Mouse (Mus musculus) liver, embryonic 14.5 days (tissue): ENCODE measurements at regions not wholly inside any gene's neighbourhood (a gene's known extent, or its start where the extent isn't known, plus 50 kb on each side); places are given as distances from the start of the nearest gene placed in this dataset.

Experiments
- ATAC-seq: fragments of 200-750 bp; cut with Nextera tagmentation; 2 replicates; pipeline ENCODE4 v1.8.0; 2017; ENCODE audit warnings: moderate number of reproducible peaks, mild to moderate bottlenecking, moderate library complexity; ENCODE audit not compliant: insufficient read depth
- DNase-seq, 3 experiments: peaks; one replicate each; pipeline ENCODE4 v3.0.0-alpha.2; 2012 to 2013; ENCODE audit warnings: low read depth in 3 of 3, low spot score in 3 of 3
- H3K27ac ChIP-seq: fragments of 300-500 bp; sonication (generic); 2 replicates; pipeline ENCODE4 v1.5.1; 2014; ENCODE audit warnings: moderate library complexity, mild to moderate bottlenecking, control low read depth, inconsistent platforms
- H3K27me3 ChIP-seq: fragments of 300-500 bp; sonication (generic); 2 replicates; pipeline ENCODE4 v1.6.1; 2014; ENCODE audit warnings: mild to moderate bottlenecking, low read length, moderate library complexity; ENCODE audit not compliant: control insufficient read depth, insufficient read depth
- H3K36me3 ChIP-seq: fragments of 300-500 bp; sonication (generic); replicated peaks from 2 replicates; pipeline ENCODE4 v1.6.1; 2014; ENCODE audit warnings: low read depth; ENCODE audit not compliant: control insufficient read depth, insufficient read depth
- H3K4me1 ChIP-seq, 2 experiments: fragments of 200-500 bp in 1 of 2; fragments of 300-500 bp in 1 of 2; sonication (generic) in 1 of 2; replicated peaks; 2 replicates each; pipeline ENCODE4 v1.6.1; 2012 to 2014; ENCODE audit warnings: antibody characterized with exemption in 1 of 2, inconsistent platforms in 1 of 2, low read length in 1 of 2; ENCODE audit not compliant: control insufficient read depth in 2 of 2, insufficient read depth in 2 of 2
- H3K4me2 ChIP-seq: fragments of 300-500 bp; sonication (generic); 2 replicates; pipeline ENCODE4 v1.6.1; 2014; ENCODE audit warnings: low read depth, mild to moderate bottlenecking, control low read depth, moderate library complexity
- H3K4me3 ChIP-seq, 2 experiments: fragments of 200-500 bp in 1 of 2; fragments of 300-500 bp in 1 of 2; sonication (generic) in 1 of 2; 2 replicates each; pipeline ENCODE4 v1.5.1; 2012 to 2014; ENCODE audit warnings: low read depth in 2 of 2, low read length in 2 of 2, mild to moderate bottlenecking in 2 of 2, control low read depth in 1 of 2, inconsistent platforms in 1 of 2, moderate library complexity in 1 of 2; ENCODE audit not compliant: insufficient read depth in 1 of 2
- H3K9ac ChIP-seq: fragments of 300-500 bp; sonication (generic); replicated peaks from 2 replicates; pipeline ENCODE4 v1.6.1; 2014; ENCODE audit warnings: mild to moderate bottlenecking, control low read depth, moderate library complexity
- H3K9me3 ChIP-seq: fragments of 300-500 bp; sonication (generic); 2 replicates; pipeline ENCODE4 v1.6.1; 2016; ENCODE audit warnings: low read length, mixed read lengths; ENCODE audit not compliant: control insufficient read depth
- CTCF ChIP-seq: IDR thresholded peaks from 2 replicates; pipeline ENCODE4 v1.5.1; 2016; ENCODE audit warnings: antibody characterized with exemption, low read depth, control low read depth
- EP300 ChIP-seq: IDR thresholded peaks from 2 replicates; pipeline ENCODE4 v1.6.1; 2016; ENCODE audit warnings: antibody characterized with exemption, low read depth
- WGBS: fragments of 180-500 bp; shearing (Covaris S2); extraction: QIAGEN DNeasy Blood & Tissue Kit; methylation state at CpG from one replicate; pipeline ENCODE4 v1.1.7; 2014; ENCODE audit not compliant: insufficient replicate concordance; 5-methylcytosine and 5-hydroxymethylcytosine counted together

DNA sequence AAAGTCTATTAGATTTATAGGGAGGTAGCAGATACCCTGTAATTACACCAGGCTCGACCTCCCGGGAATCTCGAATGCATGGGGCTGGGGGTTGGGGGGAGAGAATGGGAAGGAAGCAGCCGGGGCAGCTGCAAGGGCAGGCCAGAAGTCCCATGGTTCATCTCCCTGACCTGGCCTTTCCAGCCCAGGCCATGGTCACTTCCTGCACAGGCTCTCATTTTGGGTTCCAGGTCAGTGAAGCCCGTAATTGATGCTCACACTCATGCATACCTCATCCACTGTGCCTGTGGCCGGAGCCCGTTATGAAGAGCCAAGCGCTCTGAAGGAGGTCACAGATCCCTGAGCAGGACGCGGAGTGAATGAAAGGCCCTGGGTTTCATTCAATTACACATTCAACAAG, 83.8 kb downstream of the 3100002H09Rik start:
- DNase-seq (no peak), ATAC-seq (no peak)
- no peaks in the 10 kb centered on the region for H3K36me3 ChIP-seq
- H3K27ac ChIP-seq: no peak overlapping the region
- no peaks in the 10 kb centered on the region for H3K9me3 ChIP-seq
- 63% methylated on average over 10 of the region's 10 CpGs for WGBS
- TF ChIP-seq EP300: no peak
- no peak for TF ChIP-seq CTCF
- H3K4me2 ChIP-seq: no peak overlapping the region
- H3K27me3 ChIP-seq: no peaks in the 10 kb centered on the region
- H3K4me1 ChIP-seq: no peaks in the 10 kb centered on the region
- no peak overlapping the region for H3K9ac ChIP-seq
- H3K4me3 ChIP-seq: no peak overlapping the region

GRCm38 (mm10) chr4:124526362-124526761, 84.2 kb downstream of the 3100002H09Rik start:
- Histone ChIP-seq H3K4me1 (no peaks in the 10 kb centered on the region), H3K9ac (no peak overlapping the region), H3K4me2 (no peak overlapping the region), H3K9me3 (no peaks in the 10 kb centered on the region), H3K27me3 (no peaks in the 10 kb centered on the region), H3K36me3 (no peaks in the 10 kb centered on the region), H3K4me3 (no peak overlapping the region), H3K27ac (no peak overlapping the region)
- 58% methylated on average over 9 of the region's 9 CpGs for WGBS
- no peak for TF ChIP-seq CTCF
- DNase-seq (no peak), ATAC-seq (no peak)

DNA sequence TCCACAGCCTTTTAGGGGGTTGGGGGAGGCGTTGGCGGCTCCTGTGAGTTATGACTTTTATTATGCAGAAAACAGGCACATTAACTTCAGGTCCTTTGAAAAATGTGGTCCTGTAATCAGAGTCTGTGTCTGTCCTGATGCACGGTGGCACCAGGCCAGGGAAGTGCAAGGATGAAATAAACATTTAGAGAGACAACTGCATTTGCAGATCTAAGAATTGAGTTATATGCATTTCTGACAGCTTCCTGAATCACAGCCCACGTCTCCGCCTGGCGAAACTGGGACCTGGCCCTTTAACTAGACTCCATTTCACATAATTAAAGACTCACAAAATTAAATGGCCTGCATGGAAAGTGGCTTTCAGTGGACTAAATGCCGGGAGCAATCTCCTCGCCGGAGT, 90.3 kb downstream of the 3100002H09Rik start:
- Histone ChIP-seq H3K27me3 (no peaks in the 10 kb centered on the region), H3K4me3 (no peak overlapping the region), H3K9me3 (no peaks in the 10 kb centered on the region), H3K9ac (no peak overlapping the region), H3K4me2 (no peak overlapping the region), H3K4me1 (no peaks in the 10 kb centered on the region), H3K27ac (no peak overlapping the region), H3K36me3 (no peaks in the 10 kb centered on the region)
- no peak for TF ChIP-seq CTCF
- TF ChIP-seq EP300: no peak
- ATAC-seq: no peak
- 67% methylated on average over 9 of the region's 9 CpGs for WGBS
- no peak for DNase-seq

DNA sequence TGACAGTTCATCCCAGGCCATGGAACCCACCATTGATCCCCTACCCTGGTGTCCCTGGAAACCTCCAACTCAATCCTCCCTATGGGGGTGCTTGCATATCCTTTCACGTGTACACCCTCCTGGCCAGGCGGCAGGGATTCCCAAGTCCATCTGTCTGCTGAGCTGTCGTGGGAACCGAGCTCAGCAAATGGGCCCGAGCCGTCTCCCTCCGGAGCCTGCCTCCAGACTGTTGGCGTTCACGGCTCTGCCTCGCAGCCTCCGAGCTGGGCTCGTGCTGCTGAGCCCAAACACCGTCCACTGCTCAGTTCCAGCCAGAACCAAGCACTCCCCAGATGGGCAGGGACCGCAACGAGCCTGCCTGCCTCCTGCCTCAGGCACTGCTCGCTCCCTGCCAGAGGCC, 98.8 kb downstream of the 3100002H09Rik start:
- Histone ChIP-seq H3K4me2 (no peak overlapping the region), H3K4me1 (no peaks in the 10 kb centered on the region), H3K9ac (no peak overlapping the region), H3K9me3 (no peaks in the 10 kb centered on the region), H3K27me3 (no peaks in the 10 kb centered on the region), H3K27ac (no peak overlapping the region), H3K36me3 (no peaks in the 10 kb centered on the region), H3K4me3 (no peak overlapping the region)
- no peak for TF ChIP-seq CTCF
- no peak for TF ChIP-seq EP300
- WGBS: 67% methylated on average over 16 of the region's 16 CpGs
- no peak for DNase-seq
- ATAC-seq: no peak

DNA sequence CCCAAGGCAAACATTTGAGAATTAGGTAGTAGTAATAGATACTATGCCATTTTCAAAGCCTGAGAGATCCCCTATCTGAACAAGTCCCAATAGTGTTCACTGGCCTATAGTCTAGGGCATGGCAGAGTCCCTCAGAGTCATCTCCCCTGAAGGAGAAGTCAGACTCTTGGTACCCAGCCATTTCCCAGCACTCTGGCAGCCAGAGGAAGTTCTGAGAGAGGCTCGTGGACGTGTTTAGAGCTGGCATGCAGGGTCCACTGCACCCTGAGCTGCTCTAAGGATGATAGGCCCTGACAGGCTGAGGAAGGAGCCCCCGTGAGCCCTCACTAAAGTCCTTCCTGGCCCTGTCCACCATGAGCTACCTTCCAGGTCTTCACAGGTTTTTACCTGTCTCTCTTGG, 99.8 kb downstream of the 3100002H09Rik start:
- Histone ChIP-seq H3K9me3 (no peaks in the 10 kb centered on the region), H3K27ac (no peak overlapping the region), H3K4me3 (no peak overlapping the region), H3K9ac (no peak overlapping the region), H3K4me2 (no peak overlapping the region), H3K4me1 (no peaks in the 10 kb centered on the region), H3K36me3 (no peaks in the 10 kb centered on the region), H3K27me3 (no peaks in the 10 kb centered on the region)
- ATAC-seq (no peak), DNase-seq (no peak)
- 40% methylated on average over 3 of the region's 3 CpGs for WGBS
- TF ChIP-seq EP300 (no peak), CTCF (no peak)

DNA sequence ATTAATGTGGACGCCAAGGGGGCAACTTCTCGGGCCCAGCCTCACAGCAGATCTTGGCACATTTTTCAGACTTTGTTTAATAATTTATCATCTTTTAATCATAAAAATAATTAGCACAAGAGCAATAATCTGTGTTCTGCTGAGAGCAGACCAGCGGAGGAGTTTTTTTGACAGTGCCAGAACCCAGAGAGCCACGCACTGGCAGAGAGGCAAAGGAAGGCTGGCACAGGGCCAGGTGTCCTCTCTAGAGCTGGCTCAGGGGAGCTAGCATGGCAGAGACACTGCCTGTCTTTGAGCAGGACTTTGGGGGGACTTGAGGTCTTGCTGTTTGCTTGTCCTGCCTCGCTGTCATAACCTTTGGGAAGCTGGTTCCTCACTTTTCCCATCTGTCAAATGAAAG, 100.9 kb downstream of the 3100002H09Rik start:
- H3K9me3 ChIP-seq: no peaks in the 10 kb centered on the region
- H3K4me3 ChIP-seq: no peak overlapping the region
- H3K4me2 ChIP-seq: no peak overlapping the region
- H3K9ac ChIP-seq: no peak overlapping the region
- H3K27me3 ChIP-seq: no peaks in the 10 kb centered on the region
- DNase-seq (no peak), ATAC-seq (no peak)
- no peak overlapping the region for H3K27ac ChIP-seq
- 50% methylated on average over 5 of the region's 5 CpGs for WGBS
- TF ChIP-seq CTCF (no peak), EP300 (no peak)
- no peaks in the 10 kb centered on the region for H3K36me3 ChIP-seq
- no peaks in the 10 kb centered on the region for H3K4me1 ChIP-seq
